Mouse (Mus musculus) thymus, postnatal 4 days (tissue): ENCODE measurements at regions not wholly inside any gene's neighbourhood (a gene's known extent, or its start where the extent isn't known, plus 50 kb on each side); places are given as distances from the start of the nearest gene placed in this dataset.

Experiments
- DNase-seq: peaks from one replicate; pipeline ENCODE4 v3.0.0; 2021

- DNase-seq, result no peak
These were observed 215.1 kb upstream of the Pou3f3 start for GRCm38 (mm10) chr1:42480348-42480920.

- no peak for DNase-seq
These were observed 206.0 kb upstream of the Pou3f3 start for GRCm38 (mm10) chr1:42489563-42489962.

GRCm38 (mm10) chr1:42490856-42491643, 204.5 kb upstream of the Pou3f3 start:
- DNase-seq, result no peak

GRCm38 (mm10) chr1:42491644-42492277, 203.8 kb upstream of the Pou3f3 start:
- no peak for DNase-seq

GRCm38 (mm10) chr1:42496022-42496421, 199.5 kb upstream of the Pou3f3 start:
- no peak for DNase-seq

GRCm38 (mm10) chr1:42496433-42496832, 199.1 kb upstream of the Pou3f3 start:
- DNase-seq, result no peak

- no peak for DNase-seq
These were observed 196.7 kb upstream of the Pou3f3 start for GRCm38 (mm10) chr1:42498901-42499300.

GRCm38 (mm10) chr1:42504491-42504890, 191.1 kb upstream of the Pou3f3 start:
- no peak for DNase-seq

GRCm38 (mm10) chr1:42505048-42505729, 190.4 kb upstream of the Pou3f3 start:
- no peak for DNase-seq

GRCm38 (mm10) chr1:42514417-42514816, 181.2 kb upstream of the Pou3f3 start:
- no peak for DNase-seq

- DNase-seq, result no peak
These were observed 171.2 kb upstream of the Pou3f3 start for GRCm38 (mm10) chr1:42524401-42524800.

- DNase-seq, result no peak
These were observed 167.7 kb upstream of the Pou3f3 start for GRCm38 (mm10) chr1:42527746-42528476.

- no peak for DNase-seq
These were observed 162.7 kb upstream of the Pou3f3 start for GRCm38 (mm10) chr1:42532908-42533307.

- DNase-seq, result no peak
These were observed 156.5 kb upstream of the Pou3f3 start for GRCm38 (mm10) chr1:42539066-42539539.

- no peak for DNase-seq
These were observed 155.7 kb upstream of the Pou3f3 start for GRCm38 (mm10) chr1:42539541-42540520.

GRCm38 (mm10) chr1:42541991-42542390, 153.6 kb upstream of the Pou3f3 start:
- no peak for DNase-seq

- peak; percentile 6 for DNase-seq
These were observed 152.6 kb upstream of the Pou3f3 start for GRCm38 (mm10) chr1:42542846-42543549.

- DNase-seq, result no peak
These were observed 148.7 kb upstream of the Pou3f3 start for GRCm38 (mm10) chr1:42546879-42547278.

GRCm38 (mm10) chr1:42557301-42557700, 138.3 kb upstream of the Pou3f3 start:
- no peak for DNase-seq

GRCm38 (mm10) chr1:42567640-42568039, 127.9 kb upstream of the Pou3f3 start:
- DNase-seq, result no peak

- DNase-seq, result no peak
These were observed 110.4 kb upstream of the Pou3f3 start for GRCm38 (mm10) chr1:42585191-42585590.
